Mouse (Mus musculus): ENCODE results near the gene Grb7.

Gene Grb7

DNA sequence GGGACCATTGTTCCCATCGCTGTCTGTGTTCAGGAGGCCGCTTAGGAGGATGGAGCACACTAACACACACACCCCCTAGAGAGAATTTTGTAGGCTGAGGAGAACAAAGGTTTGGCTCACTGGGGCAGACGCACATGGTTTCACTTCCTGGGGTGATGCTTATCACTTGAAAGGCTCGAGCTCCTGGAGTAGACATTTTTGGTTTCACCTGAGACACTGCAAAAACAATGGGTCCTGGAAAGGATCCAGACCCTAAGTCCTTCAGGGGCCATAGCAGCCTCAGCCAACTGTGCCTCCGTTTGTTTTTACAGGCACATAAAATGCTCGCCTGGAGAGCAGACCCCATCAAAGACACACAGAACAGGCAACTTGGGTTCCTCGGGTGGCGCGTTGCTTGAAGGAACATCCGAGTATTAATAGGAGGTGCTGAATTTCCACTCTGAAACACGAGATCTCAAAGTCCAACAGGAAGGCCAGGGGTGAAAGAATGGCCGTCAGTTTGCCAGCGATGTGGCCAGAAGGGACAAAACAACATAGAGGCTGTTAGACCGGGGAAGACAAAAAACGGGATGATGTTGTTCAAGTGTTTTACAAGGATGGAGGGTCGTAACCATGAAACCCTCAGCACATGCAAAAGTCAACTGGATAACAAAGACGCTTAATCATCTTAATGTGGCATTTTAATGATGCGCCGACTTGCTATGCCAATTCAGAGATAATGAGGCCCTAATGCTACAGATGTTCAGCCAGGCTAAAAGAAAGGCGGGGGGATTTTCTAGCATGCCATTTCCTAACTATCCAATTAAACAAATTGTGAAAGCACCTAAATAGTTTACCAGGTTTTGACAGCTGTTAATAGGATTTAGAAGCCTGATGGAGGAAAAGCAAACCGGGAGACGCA lies 51.4 kb downstream of the Grb7 start:
- peak; percentile 79 for DNase-seq (ENCODE audit: low read depth, low spot score)

DNA sequence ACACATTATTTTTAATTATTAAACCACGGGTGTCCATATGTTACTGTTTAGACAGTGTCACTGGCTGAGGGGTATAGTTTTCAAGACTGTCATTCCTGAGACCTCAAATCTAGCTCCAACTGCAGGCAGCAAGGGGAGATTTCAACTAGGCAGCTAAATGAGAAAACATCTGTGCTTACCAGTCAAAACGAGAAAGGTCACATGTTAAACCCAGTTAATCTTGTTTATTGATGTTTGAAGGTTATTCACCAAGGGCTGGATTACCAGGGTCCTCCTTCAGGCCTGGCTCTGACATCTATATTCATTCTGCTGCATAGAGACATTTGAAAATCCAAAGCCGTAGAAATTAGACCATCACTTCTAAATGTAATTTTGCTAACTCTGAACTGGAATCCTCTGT lies 58.7 kb downstream of the Grb7 start:
- DNase-seq (ENCODE audit: low read depth, low spot score): no peak
